Mouse (Mus musculus): Measurements from ENCODE around the gene Mipol1. TPM values are rescaled to one million over a fixed set of nuclear protein-coding genes. Genes with fewer than 3 reads are reported as not detected.

Mipol1 gene
- polyA plus RNA-seq, 1 experiment: 7.2 TPM

DNA sequence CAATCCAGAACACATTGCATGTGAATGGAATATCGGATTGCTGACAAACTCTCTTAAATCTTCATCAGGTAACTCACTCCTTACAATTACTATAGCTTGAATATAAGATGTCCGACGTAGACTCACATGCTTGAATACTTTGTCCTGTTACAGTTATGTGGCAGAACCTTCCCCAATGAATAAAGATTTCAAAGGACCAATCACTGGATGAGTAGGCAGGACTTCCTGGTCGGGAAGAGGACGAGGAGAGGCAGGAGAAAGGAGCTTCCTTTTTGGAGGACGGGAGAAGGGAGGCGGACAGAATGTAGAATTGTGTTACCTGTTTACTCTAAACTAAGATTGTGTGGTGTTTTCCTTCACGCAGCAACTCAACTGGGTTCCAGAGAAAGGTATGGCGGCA is 3.8 kb upstream of the Mipol1 start:
- no peaks in the 10 kb centered on the region for H3K4me1 ChIP-seq (ENCODE audit: control insufficient read depth, insufficient read depth, low read length)
- H3K27me3 ChIP-seq (ENCODE audit: control insufficient read depth, insufficient read depth, low read length): no peaks in the 10 kb centered on the region
- no peak for DNase-seq
- WGBS: 87% methylated on average over 9 of the region's 9 CpGs
- H3K27ac ChIP-seq (ENCODE audit: insufficient read depth, low read length): no peak overlapping the region
- H3K4me3 ChIP-seq (replicated peaks; ENCODE audit: insufficient read depth, low read depth, low read length): no peak overlapping the region
- TF ChIP-seq POLR2A (IDR thresholded peaks at IDR 0.05; ENCODE audit: borderline replicate concordance, insufficient read depth, low read length) (no peak), CTCF (IDR thresholded peaks at IDR 0.05; ENCODE audit: borderline replicate concordance, insufficient read depth, low read depth, low read length) (no peak)

DNA sequence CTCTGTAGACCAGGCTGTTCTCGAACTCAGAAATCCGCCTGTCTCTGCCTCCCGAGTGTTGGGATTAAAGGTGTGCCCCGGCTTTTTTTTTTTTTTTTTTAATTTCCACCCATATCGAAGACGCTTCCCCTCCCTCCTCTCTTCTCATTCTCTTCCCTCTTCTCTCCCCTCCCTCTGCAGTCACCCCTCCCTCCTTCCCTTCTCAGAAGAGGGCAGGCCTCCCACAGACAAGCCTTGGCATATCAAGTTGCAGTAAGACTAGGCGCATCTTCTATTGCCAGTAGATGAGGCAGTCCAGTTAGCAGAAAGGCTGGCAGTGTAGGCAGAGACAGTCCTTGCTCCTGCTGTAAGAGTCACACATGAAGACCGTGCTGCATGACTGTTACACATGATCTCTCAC is 2.5 kb upstream of the Mipol1 start:
- no peaks in the 10 kb centered on the region for H3K4me1 ChIP-seq (ENCODE audit: control insufficient read depth, insufficient read depth, low read length)
- DNase-seq: no peak
- no peak for TF ChIP-seq POLR2A (IDR thresholded peaks at IDR 0.05; ENCODE audit: borderline replicate concordance, insufficient read depth, low read length)
- TF ChIP-seq CTCF (IDR thresholded peaks at IDR 0.05; ENCODE audit: borderline replicate concordance, insufficient read depth, low read depth, low read length): no peak
- H3K27ac ChIP-seq (ENCODE audit: insufficient read depth, low read length): no peak overlapping the region
- 81% methylated on average over 8 of the region's 8 CpGs for WGBS
- no peaks in the 10 kb centered on the region for H3K27me3 ChIP-seq (ENCODE audit: control insufficient read depth, insufficient read depth, low read length)
- H3K4me3 ChIP-seq (replicated peaks; ENCODE audit: insufficient read depth, low read depth, low read length): no peak overlapping the region

- no peak for DNase-seq
- Histone ChIP-seq H3K4me3 (replicated peaks; ENCODE audit: insufficient read depth, low read depth, low read length) (peak overlapping the region; percentile 66), H3K27me3 (ENCODE audit: control insufficient read depth, insufficient read depth, low read length) (no peaks in the 10 kb centered on the region), H3K27ac (ENCODE audit: insufficient read depth, low read length) (0 out of 2 replicates have a peak overlapping the region, but pooled peaks have one; percentile 6), H3K4me1 (ENCODE audit: control insufficient read depth, insufficient read depth, low read length) (no peaks in the 10 kb centered on the region)
- 23% methylated on average over 4 of the region's 4 CpGs for WGBS
- TF ChIP-seq POLR2A (IDR thresholded peaks at IDR 0.05; ENCODE audit: borderline replicate concordance, insufficient read depth, low read length): no peak
- no peak for TF ChIP-seq CTCF (IDR thresholded peaks at IDR 0.05; ENCODE audit: borderline replicate concordance, insufficient read depth, low read depth, low read length)
Measured at GRCm38 (mm10) chr12:57229703-57230102, 524 bp upstream of the Mipol1 start.

- Histone ChIP-seq H3K4me1 (ENCODE audit: control insufficient read depth, insufficient read depth, low read length) (no peaks in the 10 kb centered on the region), H3K27me3 (ENCODE audit: control insufficient read depth, insufficient read depth, low read length) (no peaks in the 10 kb centered on the region), H3K27ac (ENCODE audit: insufficient read depth, low read length) (no peak overlapping the region), H3K4me3 (replicated peaks; ENCODE audit: insufficient read depth, low read depth, low read length) (peak overlapping the region; percentile 27)
- no peak for TF ChIP-seq POLR2A (IDR thresholded peaks at IDR 0.05; ENCODE audit: borderline replicate concordance, insufficient read depth, low read length)
- TF ChIP-seq CTCF (IDR thresholded peaks at IDR 0.05; ENCODE audit: borderline replicate concordance, insufficient read depth, low read depth, low read length): no peak
- DNase-seq: peak; percentile 17 to 24
- 71% methylated on average over 14 of the region's 14 CpGs for WGBS
Measured at GRCm38 (mm10) chr12:57231085-57231875, 1.1 kb downstream of the Mipol1 start.

DNA sequence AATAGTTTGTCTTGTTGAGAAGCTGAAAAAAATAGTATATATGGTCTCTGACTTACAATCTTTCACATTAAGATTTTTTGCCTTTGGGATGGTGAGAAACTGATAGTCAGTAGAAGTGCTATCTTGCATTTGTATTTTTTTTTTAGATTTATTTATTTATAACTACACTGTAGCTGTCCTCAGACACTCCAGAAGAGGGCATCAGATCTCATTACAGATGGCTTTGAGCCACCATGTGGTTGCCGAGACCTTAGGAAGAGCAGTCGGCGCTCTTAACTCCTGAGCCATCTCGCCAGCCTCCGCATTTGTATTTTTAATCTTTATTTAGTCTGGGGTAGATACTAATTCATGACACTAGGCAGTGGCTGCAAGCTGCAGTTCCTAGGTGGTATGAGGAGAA is 3.2 kb downstream of the Mipol1 start:
- Histone ChIP-seq H3K27ac (ENCODE audit: insufficient read depth, low read length) (no peak overlapping the region), H3K4me1 (ENCODE audit: control insufficient read depth, insufficient read depth, low read length) (no peaks in the 10 kb centered on the region), H3K27me3 (ENCODE audit: control insufficient read depth, insufficient read depth, low read length) (no peaks in the 10 kb centered on the region), H3K4me3 (replicated peaks; ENCODE audit: insufficient read depth, low read depth, low read length) (no peak overlapping the region)
- TF ChIP-seq POLR2A (IDR thresholded peaks at IDR 0.05; ENCODE audit: borderline replicate concordance, insufficient read depth, low read length) (no peak), CTCF (IDR thresholded peaks at IDR 0.05; ENCODE audit: borderline replicate concordance, insufficient read depth, low read depth, low read length) (no peak)
- 87% methylated on average over 5 of the region's 5 CpGs for WGBS
- DNase-seq: no peak

DNA sequence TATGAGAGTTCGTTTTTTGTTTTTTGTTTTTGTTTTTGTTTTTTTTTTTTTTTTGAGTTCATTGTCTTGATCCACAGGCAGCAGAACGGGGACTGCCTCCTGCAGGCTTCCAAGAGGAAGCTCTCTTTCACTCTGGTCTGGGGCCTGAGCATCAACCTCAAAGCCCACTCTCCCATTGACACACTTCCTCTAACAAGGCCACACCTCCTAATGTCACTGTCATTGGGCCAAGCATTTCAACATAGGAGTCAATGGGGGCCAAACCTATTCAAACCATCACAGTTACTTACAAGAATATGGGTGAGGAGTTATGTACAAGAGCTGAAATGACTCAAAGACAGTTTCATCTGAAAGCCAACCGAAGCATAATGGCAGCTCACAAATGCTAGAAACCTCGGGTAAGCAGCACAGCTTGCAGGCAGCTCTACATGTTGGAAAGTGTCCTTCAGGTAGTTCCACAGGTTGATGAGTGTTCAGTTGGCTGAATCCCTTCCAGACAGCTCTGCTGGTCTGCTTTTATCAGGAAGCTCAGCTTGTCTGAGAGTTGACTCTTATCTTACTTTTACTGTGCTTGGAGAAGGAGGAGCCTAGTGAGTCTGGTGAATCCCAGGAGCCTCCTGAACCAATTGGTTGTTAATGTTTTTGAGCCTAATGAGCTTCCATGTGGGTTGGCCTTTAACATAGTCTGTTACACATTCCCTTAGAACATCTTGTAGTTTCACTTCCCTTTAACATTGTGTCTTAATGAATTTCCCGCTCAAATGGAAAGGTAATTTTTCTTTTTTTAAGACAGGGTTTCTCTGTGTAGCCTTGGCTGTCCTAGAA is 13.7 kb downstream of the Mipol1 start:
- no peak for DNase-seq
- Histone ChIP-seq H3K4me1 (ENCODE audit: control insufficient read depth, insufficient read depth, low read length) (no peaks in the 10 kb centered on the region), H3K27ac (ENCODE audit: insufficient read depth, low read length) (no peak overlapping the region), H3K27me3 (ENCODE audit: control insufficient read depth, insufficient read depth, low read length) (no peaks in the 10 kb centered on the region), H3K4me3 (replicated peaks; ENCODE audit: insufficient read depth, low read depth, low read length) (no peak overlapping the region)
- TF ChIP-seq CTCF (IDR thresholded peaks at IDR 0.05; ENCODE audit: borderline replicate concordance, insufficient read depth, low read depth, low read length) (no peak), POLR2A (IDR thresholded peaks at IDR 0.05; ENCODE audit: borderline replicate concordance, insufficient read depth, low read length) (no peak)
- WGBS: 88% methylated on average over 5 of the region's 5 CpGs

- Histone ChIP-seq H3K27ac (ENCODE audit: insufficient read depth, low read length) (no peak overlapping the region), H3K4me3 (replicated peaks; ENCODE audit: insufficient read depth, low read depth, low read length) (no peak overlapping the region), H3K4me1 (ENCODE audit: control insufficient read depth, insufficient read depth, low read length) (no peaks in the 10 kb centered on the region), H3K27me3 (ENCODE audit: control insufficient read depth, insufficient read depth, low read length) (no peaks in the 10 kb centered on the region)
- no peak for TF ChIP-seq POLR2A (IDR thresholded peaks at IDR 0.05; ENCODE audit: borderline replicate concordance, insufficient read depth, low read length)
- no peak for TF ChIP-seq CTCF (IDR thresholded peaks at IDR 0.05; ENCODE audit: borderline replicate concordance, insufficient read depth, low read depth, low read length)
- 60% methylated on average over 2 of the region's 2 CpGs for WGBS
- DNase-seq: no peak
Measured at GRCm38 (mm10) chr12:57258572-57258971, 28.3 kb downstream of the Mipol1 start.
